Mouse (Mus musculus): ENCODE results near the gene U2af1l4. TPM values are rescaled to one million over a fixed set of nuclear protein-coding genes. Genes with fewer than 3 reads are reported as not detected.

The U2af1l4 gene
- total RNA-seq, 2 experiments from 2014 or later = 74.6 to 75.2 TPM

GRCm38 (mm10) chr7:30608476-30608875 is 45.4 kb downstream of the U2af1l4 start:
- no peak for DNase-seq (ENCODE audit: low spot score in 2 of 2)

GRCm38 (mm10) chr7:30610043-30610442 is 46.9 kb downstream of the U2af1l4 start:
- DNase-seq (ENCODE audit: low spot score in 2 of 2) = no peak

DNA sequence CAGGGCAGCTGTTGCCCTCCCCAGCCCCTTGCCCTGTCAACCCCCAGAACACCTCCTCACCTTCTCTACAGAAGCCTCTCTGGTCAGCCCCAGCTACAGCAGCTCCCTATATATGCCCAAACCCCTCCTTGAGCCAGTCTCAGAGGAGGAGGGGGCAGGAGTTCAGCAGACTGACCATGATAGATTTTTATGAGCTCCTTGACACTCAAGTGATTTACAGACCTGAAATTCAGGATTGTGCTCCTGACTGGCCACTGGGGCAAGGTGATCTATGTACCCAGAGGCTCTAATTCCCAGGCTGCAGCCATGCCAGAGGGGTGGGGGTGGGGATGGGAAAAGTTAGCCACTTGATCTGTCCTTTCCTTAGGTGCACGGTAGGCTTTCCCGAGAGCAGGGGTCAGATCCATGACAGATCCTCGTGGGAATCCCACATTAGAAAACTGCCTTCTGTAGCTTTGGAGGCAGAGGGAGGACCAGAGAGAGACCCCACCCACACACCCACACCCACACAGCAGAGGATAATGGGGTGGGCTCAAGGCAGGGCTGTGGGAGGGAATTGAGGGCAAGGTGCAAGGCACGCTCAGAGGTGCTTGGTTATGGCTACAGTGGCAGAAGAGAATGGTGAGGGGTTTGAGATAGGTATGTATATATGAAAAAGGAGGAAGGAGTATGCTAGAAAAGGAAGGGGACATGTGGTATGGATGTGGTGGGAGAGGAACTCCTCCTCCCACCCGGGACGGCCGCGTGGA is 49.7 kb downstream of the U2af1l4 start, which contains the start of gene Upk1a:
TSS of gene Upk1a (minus strand) at position 194 of the 749 bp plus-strand sequence.
- DNase-seq (ENCODE audit: low spot score in 2 of 2) = no peak

- peak in 1 of 2 experiments; percentile 46 for DNase-seq (ENCODE audit: low spot score in 2 of 2)
These were observed 50.5 kb downstream of the U2af1l4 start for GRCm38 (mm10) chr7:30613529-30614112.

DNA sequence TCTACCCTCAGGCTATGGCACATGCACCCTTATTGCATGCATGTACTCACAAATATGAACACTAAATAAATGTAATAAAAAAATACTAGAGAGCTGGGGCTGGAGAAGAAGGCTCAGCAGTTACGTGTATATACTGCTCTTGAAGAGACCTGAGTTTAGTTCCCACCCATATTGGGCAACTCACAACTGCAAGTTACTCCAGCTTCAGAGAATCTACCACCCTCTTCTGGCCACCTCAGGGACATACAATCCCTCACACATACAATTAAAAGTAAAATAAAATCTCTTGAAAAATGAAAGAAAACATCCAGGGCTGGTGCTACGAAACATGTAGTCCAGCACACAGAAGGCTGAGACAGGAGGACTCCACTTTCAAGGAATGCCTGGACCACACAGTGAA is 51.4 kb downstream of the U2af1l4 start:
- DNase-seq (ENCODE audit: low spot score in 2 of 2) = no peak

Small RNA genes within 50 kb of the gene (microRNA-seq; reads per million reads assigned to microRNA genes)
- gene Gm38670 (0 reads per million in 2 experiments), gene Mir3569 (0.25 to 0.98 reads per million in 2 experiments)

Other genes starting within 250 kb of the U2af1l4 start
- 10 to 100 TPM; 10.5 to 10.9 TPM for gene Syne4, start 248.5 kb upstream of the U2af1l4 start, total RNA-seq (2021)
- under 1 TPM; 0.30 to 0.43 TPM for gene E130208F15Rik, start 241.6 kb upstream of the U2af1l4 start, total RNA-seq (2021)
- 1 to 10 TPM; 6.3 to 6.6 TPM for gene Sdhaf1, start 239.4 kb upstream of the U2af1l4 start, total RNA-seq (2021)
- 10 to 100 TPM; 29.9 to 32.6 TPM for gene Lrfn3, start 200.5 kb upstream of the U2af1l4 start, total RNA-seq (2021)
- 10 to 100 TPM; 29.7 to 34.3 TPM for gene Tyrobp, start 149.5 kb upstream of the U2af1l4 start, total RNA-seq (2021)
- gene Hcst, start 143.4 kb upstream of the U2af1l4 start, total RNA-seq (2021) = under 1 TPM in 1 of 2 experiments, not detected in 1; 0.99 TPM
- 1 to 10 TPM; 3.0 to 4.2 TPM for gene Nfkbid, start 141.6 kb upstream of the U2af1l4 start, total RNA-seq (2021)
- 1,000 to 10,000 TPM; 1,425 to 1,440 TPM for gene Aplp1, start 117.8 kb upstream of the U2af1l4 start, total RNA-seq (2021)
- gene Kirrel2, start 105.6 kb upstream of the U2af1l4 start, total RNA-seq (2021) = 10 to 100 TPM; 11.9 to 17.4 TPM
- 1 to 10 TPM in 1 of 2 experiments, under 1 TPM in 1; 0.96 to 1.8 TPM for gene Nphs1, start 105.0 kb upstream of the U2af1l4 start, total RNA-seq (2021)
- gene Prodh2, start 69.7 kb upstream of the U2af1l4 start, total RNA-seq (2021) = not detected
- 100 to 1,000 TPM in 1 of 2 experiments, 10 to 100 TPM in 1; 97.4 to 108 TPM for gene Arhgap33, start 28.2 kb upstream of the U2af1l4 start, total RNA-seq (2021)
- 1 to 10 TPM; 2.6 to 2.9 TPM for gene Hspb6, start 11.1 kb upstream of the U2af1l4 start, total RNA-seq (2021)
- 1 to 10 TPM; 4.4 to 5.2 TPM for gene Proser3, start 11.0 kb upstream of the U2af1l4 start, total RNA-seq (2021)
- 10 to 100 TPM; 40.8 to 43.2 TPM for gene Lin37, start 3.5 kb upstream of the U2af1l4 start, total RNA-seq (2021)
- 1 to 10 TPM; 9.1 to 9.2 TPM for gene Gm49396, start within 50 bp of the U2af1l4 start, total RNA-seq (2021)
- 10 to 100 TPM; 89.3 to 91.7 TPM for gene Psenen, start 326 bp downstream of the U2af1l4 start, total RNA-seq (2021)
- 1 to 10 TPM; 4.9 to 6.4 TPM for gene Igflr1, start 2.1 kb downstream of the U2af1l4 start, total RNA-seq (2021)
- 10 to 100 TPM; 45.3 to 47.8 TPM for gene Kmt2b, start 25.4 kb downstream of the U2af1l4 start, total RNA-seq (2021)
- gene Zbtb32, start 35.6 kb downstream of the U2af1l4 start, total RNA-seq (2021) = not detected
- under 1 TPM; 0.38 to 0.45 TPM for gene Upk1a, start 49.5 kb downstream of the U2af1l4 start, total RNA-seq (2021)
- 100 to 1,000 TPM; 599 to 606 TPM for gene Cox6b1, start 62.9 kb downstream of the U2af1l4 start, total RNA-seq (2021)
- gene Etv2, start 72.6 kb downstream of the U2af1l4 start, total RNA-seq (2021) = not detected
- 10 to 100 TPM; 79.0 to 82.6 TPM for gene Rbm42, start 87.0 kb downstream of the U2af1l4 start, total RNA-seq (2021)
- 1 to 10 TPM; 4.6 to 5.4 TPM for gene Haus5, start 101.7 kb downstream of the U2af1l4 start, total RNA-seq (2021)
- not detected for gene Pmis2, start 108.3 kb downstream of the U2af1l4 start, total RNA-seq (2021)
- gene 2200002J24Rik, start 135.6 kb downstream of the U2af1l4 start, total RNA-seq (2021) = not detected
- under 1 TPM; 0.22 to 0.36 TPM for gene Atp4a, start 148.9 kb downstream of the U2af1l4 start, total RNA-seq (2021)
- gene Tmem147, start 166.2 kb downstream of the U2af1l4 start, total RNA-seq (2021) = 100 to 1,000 TPM; 109 TPM
- not detected for gene Gapdhs, start 180.4 kb downstream of the U2af1l4 start, total RNA-seq (2021)
- gene Sbsn, start 188.2 kb downstream of the U2af1l4 start, total RNA-seq (2021) = 10 to 100 TPM in 1 of 2 experiments, 1 to 10 TPM in 1; 6.9 to 10.1 TPM
- 1 to 10 TPM; 1.1 to 1.8 TPM for gene Dmkn, start 200.5 kb downstream of the U2af1l4 start, total RNA-seq (2021)
- not detected for gene Krtdap, start 224.6 kb downstream of the U2af1l4 start, total RNA-seq (2021)